Mouse (Mus musculus): Measurements from ENCODE around the gene Irs3.

- TF ChIP-seq CTCF (IDR thresholded peaks at IDR 0.05) (no peak), EP300 (IDR thresholded peaks at IDR 0.05) (no peak)
Observed at GRCm38 (mm10) chr5:137613550-137613949, 32.0 kb downstream of the Irs3 start, which contains the start of gene Pcolce.
